Mouse (Mus musculus) skeletal muscle tissue, adult 2 months (tissue): Measurements from ENCODE around the gene Pxylp1.
"Not testable (repeated sequence)": the region's sequence is repeated elsewhere in the genome, so short reads cannot be mapped to it uniquely, and the experiment has no call there.

ENCODE experiments used
- DNase-seq: peaks from one replicate; pipeline ENCODE4 v3.0.0-alpha.2; 2012; ENCODE audit warnings: low read depth, low spot score

Gene Pxylp1

GRCm38 (mm10) chr9:96892546-96892945 lies at the start of gene Pxylp1:
TSS of gene Pxylp1 (minus strand) at chr9:96892669.
- DNase-seq, result no peak

GRCm38 (mm10) chr9:96938887-96939286 lies 46.4 kb upstream of the Pxylp1 start:
- no peak for DNase-seq

GRCm38 (mm10) chr9:96936427-96936826 lies 44.0 kb upstream of the Pxylp1 start:
- not testable (repeated sequence) for DNase-seq

GRCm38 (mm10) chr9:96935556-96936300 lies 43.3 kb upstream of the Pxylp1 start:
- no peak for DNase-seq

- no peak for DNase-seq
Measured at GRCm38 (mm10) chr9:96934816-96935215, 42.3 kb upstream of the Pxylp1 start.

- DNase-seq, result no peak
Measured at GRCm38 (mm10) chr9:96932751-96933150, 40.3 kb upstream of the Pxylp1 start.

- no peak for DNase-seq
Measured at GRCm38 (mm10) chr9:96923577-96924316, 31.3 kb upstream of the Pxylp1 start.

GRCm38 (mm10) chr9:96923119-96923518 lies 30.6 kb upstream of the Pxylp1 start:
- DNase-seq, result no peak

- peak; percentile 82 for DNase-seq
Measured at GRCm38 (mm10) chr9:96916620-96917538, 24.4 kb upstream of the Pxylp1 start.

GRCm38 (mm10) chr9:96916076-96916475 lies 23.6 kb upstream of the Pxylp1 start:
- DNase-seq, result no peak

GRCm38 (mm10) chr9:96914851-96915250 lies 22.4 kb upstream of the Pxylp1 start:
- DNase-seq, result no peak

GRCm38 (mm10) chr9:96914005-96914404 lies 21.5 kb upstream of the Pxylp1 start:
- no peak for DNase-seq

- DNase-seq, result no peak
Measured at GRCm38 (mm10) chr9:96909503-96909902, 17.0 kb upstream of the Pxylp1 start.

GRCm38 (mm10) chr9:96908737-96909136 lies 16.3 kb upstream of the Pxylp1 start:
- no peak for DNase-seq

GRCm38 (mm10) chr9:96904360-96905355 lies 12.2 kb upstream of the Pxylp1 start:
- no peak for DNase-seq

GRCm38 (mm10) chr9:96899717-96900116 lies 7.2 kb upstream of the Pxylp1 start:
- DNase-seq, result no peak

- DNase-seq, result no peak
Measured at GRCm38 (mm10) chr9:96899004-96899403, 6.5 kb upstream of the Pxylp1 start.

GRCm38 (mm10) chr9:96896690-96897089 lies 4.2 kb upstream of the Pxylp1 start:
- no peak for DNase-seq

GRCm38 (mm10) chr9:96893582-96893981 lies 1.1 kb upstream of the Pxylp1 start:
- no peak for DNase-seq
